In the genomic region with DNA sequence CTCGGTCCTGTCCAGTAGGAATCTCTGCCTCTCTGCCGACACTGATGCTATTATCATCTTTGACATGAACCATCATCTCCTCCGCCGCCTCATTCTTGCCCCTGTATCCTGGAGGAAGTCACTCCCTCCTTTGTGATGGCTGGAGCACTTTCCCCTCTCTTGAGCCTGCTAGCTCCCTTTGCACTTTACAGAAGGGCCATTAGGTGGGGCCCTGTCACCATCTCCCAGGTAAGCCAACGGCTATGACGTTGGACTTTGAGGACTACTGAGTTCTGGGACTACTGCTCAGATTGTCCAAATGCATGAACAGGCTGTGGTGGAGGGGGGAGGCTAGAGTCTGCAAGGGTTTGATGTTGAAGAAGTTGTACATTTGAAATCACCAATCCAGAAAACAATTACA, we compare ENCODE assay signal across 8 mouse cellular contexts.
DNase-seq lines count a peak whose midpoint lies in the region.

No protein-coding gene starts in this region.

- no peak overlapping the region for H3K4me3 ChIP-seq in embryonic facial prominence, embryonic 10.5 days

- no peak overlapping the region for H3K27ac ChIP-seq in embryonic facial prominence, embryonic 10.5 days (replicated peaks)

- no peaks in the 10 kb centered on the region for H3K9me3 ChIP-seq in embryonic facial prominence, embryonic 10.5 days

- peaks cover 60% of the 10 kb centered on the region for H3K4me1 ChIP-seq in embryonic facial prominence, embryonic 10.5 days

- H3K27me3 ChIP-seq in embryonic facial prominence, embryonic 10.5 days (replicated peaks; ENCODE audit: low read depth, poor library complexity, severe bottlenecking) = no peaks in the 10 kb centered on the region

- 38% methylated on average over 6 of the region's 6 CpGs for whole genome bisulfite sequencing in embryonic facial prominence, embryonic 10.5 days

- H3K36me3 ChIP-seq in embryonic facial prominence, embryonic 10.5 days (replicated peaks) = peaks cover 3% of the 10 kb centered on the region; the same call in 1 of the 2 replicates

- intact Hi-C loops in heart, postnatal 14 days (cut with DNase I) = loop anchor here (1.0 to 5.0 kb wide), 4 partner anchors 41 to 193 kb away; no protein-coding TSS in a partner anchor

- peak; percentile 19 for DNase-seq in right cerebral cortex, adult 18-20 months
- no peak for DNase-seq in right cerebral cortex, postnatal 36 days (ENCODE audit: low spot score in 2 of 2)
- DNase-seq in adrenal gland, postnatal 14 days = peak; percentile 74
- peak; percentile 47 for DNase-seq in embryonic facial prominence, embryonic 10.5 days (ENCODE audit: low spot score)
- peak; percentile 62 to 69 for DNase-seq in heart, postnatal 14 days
- DNase-seq in kidney, postnatal 4 days = peak; percentile 72 to 81
- peak; percentile 35 for DNase-seq in mesoderm, embryonic 11.5 days (ENCODE audit: low read depth, low spot score)
- DNase-seq in thymus, postnatal 25 days = peak; percentile 26

Comparison
In these comparisons a context has a peak if more than half of its experiments do, and no peak if none do; other contexts are left out.
1. DNase-seq: peak in right cerebral cortex, adult 18-20 months (single experiment), adrenal gland, postnatal 14 days (single experiment), embryonic facial prominence, embryonic 10.5 days (single experiment), heart, postnatal 14 days (2 of 2), kidney, postnatal 4 days (2 of 2), mesoderm, embryonic 11.5 days (single experiment) and thymus, postnatal 25 days (single experiment); none in right cerebral cortex, postnatal 36 days (0 of 2).